Mouse (Mus musculus) hindbrain, embryonic 11.5 days (tissue): Measurements from ENCODE around the gene Pola1. TPM values are rescaled to one million over a fixed set of nuclear protein-coding genes. Genes with fewer than 3 reads are reported as not detected.

Experiments
- ATAC-seq: fragments of 200-750 bp; cut with Nextera tagmentation; 2 replicates; pipeline ENCODE4 v1.8.0; 2017; ENCODE audit warnings: mild to moderate bottlenecking, moderate TSS enrichment, moderate library complexity; ENCODE audit not compliant: low FRiP score
- DNase-seq: peaks from one replicate; pipeline ENCODE4 v3.0.0-alpha.2; 2015; ENCODE audit warnings: low spot score
- H3K27ac ChIP-seq: fragments of 300-500 bp; sonication (generic); 2 replicates; pipeline ENCODE4 v1.5.1; 2014; ENCODE audit warnings: mild to moderate bottlenecking, low read depth, low read length
- H3K27me3 ChIP-seq: fragments of 300-500 bp; sonication (generic); 2 replicates; pipeline ENCODE4 v1.6.1; 2014; ENCODE audit warnings: mild to moderate bottlenecking, low read length, moderate library complexity, mixed read lengths; ENCODE audit not compliant: control insufficient read depth, insufficient read depth
- H3K36me3 ChIP-seq: fragments of 300-500 bp; sonication (generic); 2 replicates; pipeline ENCODE4 v1.6.1; 2014; ENCODE audit warnings: mild to moderate bottlenecking, low read length, moderate library complexity, mixed read lengths; ENCODE audit not compliant: control insufficient read depth, insufficient read depth
- H3K4me1 ChIP-seq: fragments of 300-500 bp; sonication (generic); replicated peaks from 2 replicates; pipeline ENCODE4 v1.6.1; 2014; ENCODE audit warnings: low read length, mixed read lengths; ENCODE audit not compliant: control insufficient read depth, insufficient read depth
- H3K4me2 ChIP-seq: fragments of 300-500 bp; sonication (generic); replicated peaks from 2 replicates; pipeline ENCODE4 v1.6.1; 2014; ENCODE audit warnings: mild to moderate bottlenecking, low read depth, low read length
- H3K4me3 ChIP-seq: fragments of 300-500 bp; sonication (generic); 2 replicates; pipeline ENCODE4 v1.5.1; 2014; ENCODE audit warnings: low read depth, low read length
- H3K9ac ChIP-seq: fragments of 300-500 bp; sonication (generic); 2 replicates; pipeline ENCODE4 v1.6.1; 2014; ENCODE audit warnings: low read depth, low read length
- H3K9me3 ChIP-seq: fragments of 300-500 bp; sonication (generic); 2 replicates; pipeline ENCODE4 v1.6.1; 2016; ENCODE audit warnings: low read length; ENCODE audit not compliant: control insufficient read depth
- WGBS: fragments of 180-500 bp; shearing (Covaris S2); extraction: QIAGEN DNeasy Blood & Tissue Kit; methylation state at CpG from one replicate; pipeline ENCODE4 v1.1.7; 2014; 5-methylcytosine and 5-hydroxymethylcytosine counted together
- polyA plus RNA-seq: library from polyadenylated mRNA; unstranded; fragments of >200 nt; fragmentation: Nextera tagmentation; extraction: Ambion mirVana; gene quantifications from 2 replicates; pipeline ENCODE4 v1.2.1, GENCODE M21; 2014

The Pola1 gene
- polyA plus RNA-seq, 1 experiment from 2014 or later: 21.9 TPM

DNA sequence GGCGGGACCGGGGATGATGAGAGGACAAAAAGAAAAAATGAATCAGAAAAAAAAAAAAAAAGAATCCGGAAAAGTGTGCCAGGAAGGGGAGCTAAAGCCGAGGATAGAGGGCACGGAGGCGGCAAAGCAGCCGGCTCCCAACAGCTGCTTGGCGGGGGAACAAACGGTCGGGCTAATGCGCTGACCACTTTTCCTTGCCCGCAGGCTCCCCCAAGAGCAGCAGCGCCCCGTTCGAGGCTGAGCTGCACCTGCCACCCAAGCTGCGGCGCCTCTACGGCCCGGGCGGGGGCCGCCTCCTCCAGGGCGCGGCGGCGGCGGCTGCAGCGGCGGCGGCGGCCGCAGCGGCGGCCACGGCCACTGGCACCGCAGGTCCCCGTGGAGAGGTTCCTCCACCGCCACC is 343.6 kb downstream of the Pola1 start:
- Histone ChIP-seq H3K9me3 (no peaks in the 10 kb centered on the region), H3K4me2 (peak overlapping the region; percentile 57), H3K27ac (no peak overlapping the region), H3K36me3 (no peaks in the 10 kb centered on the region), H3K4me1 (no peaks in the 10 kb centered on the region), H3K27me3 (peaks cover 73% of the 10 kb centered on the region), H3K9ac (no peak overlapping the region), H3K4me3 (peak overlapping the region; percentile 29)
- 17% methylated on average over 28 of the region's 37 CpGs for WGBS
- ATAC-seq: 0 out of 2 replicates have a peak, but pooled peaks have one; percentile 24
- peak; percentile 29 for DNase-seq

DNA sequence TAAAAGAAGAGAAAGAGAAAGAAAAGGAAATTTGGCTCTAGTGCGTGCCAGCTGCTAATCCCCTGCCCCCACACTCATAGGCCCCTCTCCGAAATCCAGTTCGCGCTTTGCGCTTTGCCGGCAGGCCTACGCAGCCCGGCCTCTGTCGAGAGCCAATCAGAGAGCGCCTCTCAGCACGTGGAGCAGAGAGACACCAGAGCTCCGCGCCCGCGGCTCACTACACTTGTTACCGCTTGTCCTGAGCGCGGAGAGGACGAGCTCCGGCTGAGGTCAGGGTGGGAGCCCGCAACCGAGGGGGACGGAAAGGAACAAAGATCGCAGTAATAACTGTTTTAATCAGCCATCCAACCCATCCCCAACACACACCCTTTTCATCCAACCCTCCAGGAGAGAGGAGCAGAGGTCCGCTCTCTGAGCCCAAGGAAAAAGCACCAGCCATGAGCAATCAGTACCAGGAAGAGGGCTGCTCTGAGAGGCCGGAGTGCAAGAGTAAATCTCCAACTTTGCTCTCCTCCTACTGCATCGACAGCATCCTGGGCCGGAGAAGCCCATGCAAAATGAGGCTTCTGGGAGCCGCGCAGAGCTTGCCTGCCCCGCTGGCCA is 345.6 kb downstream of the Pola1 start, which contains the start of gene Arx:
Gene Arx (plus strand): TSS at position 155 of the 603 bp plus-strand sequence.
- WGBS: 18% methylated on average over 30 of the region's 31 CpGs
- peaks cover 76% of the 10 kb centered on the region for H3K27me3 ChIP-seq
- ATAC-seq: peak; percentile 94
- no peak within 1 kb of the TSS; the same call in 1 of the 2 replicates for H3K4me2 ChIP-seq
- peak; percentile 80 for DNase-seq
- no peak within 1 kb of the TSS for H3K27ac ChIP-seq
- 0 out of 2 replicates have a peak within 1 kb of the TSS, but pooled peaks have one; percentile 12 for H3K4me3 ChIP-seq
- no peaks in the 10 kb centered on the region for H3K4me1 ChIP-seq
- H3K9me3 ChIP-seq: no peaks in the 10 kb centered on the region
- H3K9ac ChIP-seq: no peak within 1 kb of the TSS
- no peaks in the 10 kb centered on the region for H3K36me3 ChIP-seq

DNA sequence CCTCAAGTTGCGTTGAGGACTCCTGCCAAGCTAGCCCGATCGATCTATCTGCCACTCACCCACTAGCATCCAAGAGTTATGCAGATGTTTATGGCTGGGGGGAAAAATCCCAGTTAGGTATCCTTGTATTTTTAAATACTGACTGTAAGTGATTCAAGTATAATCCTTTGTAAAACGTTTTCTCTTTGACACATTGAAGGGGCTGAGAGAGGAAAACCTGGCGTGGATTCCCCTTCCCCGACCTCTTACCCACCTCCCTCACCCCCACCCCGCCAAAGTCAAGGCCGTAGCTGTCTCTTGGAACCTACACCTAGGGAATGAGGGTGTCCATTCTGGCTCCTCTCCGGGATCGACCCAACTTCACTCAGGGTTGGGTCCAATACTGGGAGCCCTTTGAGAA is 346.9 kb downstream of the Pola1 start:
- Histone ChIP-seq H3K4me1 (no peaks in the 10 kb centered on the region), H3K4me3 (no peak overlapping the region), H3K36me3 (no peaks in the 10 kb centered on the region), H3K9me3 (no peaks in the 10 kb centered on the region), H3K27ac (no peak overlapping the region), H3K4me2 (no peak overlapping the region), H3K9ac (no peak overlapping the region), H3K27me3 (peaks cover 73% of the 10 kb centered on the region)
- peak; percentile 34 for DNase-seq
- WGBS: 16% methylated on average over 10 of the region's 10 CpGs
- no peak for ATAC-seq

DNA sequence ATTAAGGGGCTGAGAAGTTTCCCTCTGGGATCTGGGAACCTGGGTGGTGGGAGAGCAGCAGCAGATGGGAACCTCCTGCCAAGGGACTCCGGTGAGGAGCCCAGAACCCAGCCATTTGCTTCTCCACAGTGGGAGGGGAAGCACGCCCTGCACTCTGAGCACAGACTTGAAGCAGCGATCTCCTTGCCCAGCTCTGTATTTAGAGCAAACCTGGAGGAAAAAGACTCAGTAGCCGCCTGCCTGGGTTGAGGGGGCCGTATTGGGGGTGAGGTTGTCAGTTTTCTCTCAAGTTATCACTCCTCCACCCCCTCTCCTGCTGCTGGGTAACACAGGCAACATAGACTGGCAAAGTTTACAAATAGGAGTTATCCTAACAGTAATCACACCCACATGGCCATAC is 350.2 kb downstream of the Pola1 start:
- peaks cover 50% of the 10 kb centered on the region for H3K27me3 ChIP-seq
- no peaks in the 10 kb centered on the region for H3K36me3 ChIP-seq
- WGBS: 13% methylated on average over 5 of the region's 5 CpGs
- H3K4me3 ChIP-seq: 0 out of 2 replicates have a peak overlapping the region, but pooled peaks have one; percentile 2
- no peaks in the 10 kb centered on the region for H3K4me1 ChIP-seq
- DNase-seq (peak; percentile 20), ATAC-seq (no peak)
- no peak overlapping the region for H3K9ac ChIP-seq
- H3K4me2 ChIP-seq: no peak overlapping the region
- H3K27ac ChIP-seq: no peak overlapping the region
- H3K9me3 ChIP-seq: no peaks in the 10 kb centered on the region

DNA sequence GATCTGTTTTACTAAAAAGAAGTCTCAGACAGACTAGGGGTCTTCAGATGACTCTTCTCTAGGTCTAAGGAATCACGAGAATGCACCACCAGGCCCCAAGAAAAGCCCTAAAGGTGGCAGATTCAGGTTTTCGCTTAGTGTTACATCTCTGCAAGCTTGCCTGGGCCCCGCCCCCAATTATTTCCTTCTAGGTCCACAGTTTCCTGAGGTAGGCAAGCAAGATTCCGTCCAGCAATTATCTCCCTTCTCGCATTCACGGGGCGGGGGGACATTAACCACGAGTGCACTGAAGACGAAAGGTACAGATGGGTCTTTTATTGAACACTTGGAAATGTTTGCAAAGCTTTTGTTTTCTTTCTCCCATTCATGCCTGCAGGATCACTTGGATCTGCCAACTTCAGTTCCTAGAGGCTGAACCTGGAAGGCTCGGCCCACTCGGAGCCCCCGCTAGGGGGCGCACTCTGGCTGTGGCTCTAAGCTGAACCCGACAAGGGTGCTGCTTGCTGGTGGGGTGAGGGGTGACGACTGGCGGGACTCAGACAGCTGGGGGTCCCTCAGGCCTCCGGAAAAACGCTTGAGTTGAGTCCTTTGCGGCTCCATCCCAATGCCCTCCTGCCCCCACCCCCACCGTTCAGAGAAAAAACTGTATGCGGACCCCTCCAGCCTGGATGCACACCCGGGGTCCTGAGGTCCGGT is 350.8 kb downstream of the Pola1 start:
- WGBS: 15% methylated on average over 23 of the region's 23 CpGs

DNA sequence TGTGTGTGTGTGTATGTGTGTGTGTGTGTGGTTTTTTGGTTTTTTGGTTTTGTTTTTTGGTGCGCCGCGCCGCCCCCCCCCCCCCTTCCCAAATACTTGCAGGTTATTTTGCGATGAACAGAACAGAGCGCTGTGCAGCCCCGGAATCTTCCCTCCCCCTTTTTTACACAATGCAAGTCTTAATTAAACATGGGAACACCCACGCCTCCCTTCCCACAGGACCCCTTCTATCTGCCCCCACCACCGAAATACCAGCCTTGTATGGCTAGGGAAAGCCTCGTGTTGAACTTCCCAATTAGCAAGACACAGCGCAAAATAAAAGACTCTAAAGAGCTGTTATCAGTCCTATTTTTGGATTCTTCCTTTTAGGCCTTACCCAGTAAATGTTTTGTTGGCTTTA is 352.0 kb downstream of the Pola1 start:
- H3K36me3 ChIP-seq: no peaks in the 10 kb centered on the region
- H3K4me1 ChIP-seq: no peaks in the 10 kb centered on the region
- H3K27me3 ChIP-seq: peaks cover 33% of the 10 kb centered on the region
- H3K27ac ChIP-seq: no peak overlapping the region
- H3K9me3 ChIP-seq: no peaks in the 10 kb centered on the region
- no peak overlapping the region for H3K4me2 ChIP-seq
- ATAC-seq (no peak), DNase-seq (peak; percentile 1)
- WGBS: 35% methylated on average over 5 of the region's 11 CpGs
- no peak overlapping the region for H3K4me3 ChIP-seq
- no peak overlapping the region for H3K9ac ChIP-seq

More for the DNA sequence above, 350.8 kb downstream of the Pola1 start:
- Histone ChIP-seq H3K9ac (no peak overlapping the region), H3K4me1 (no peaks in the 10 kb centered on the region), H3K27me3 (peaks cover 45% of the 10 kb centered on the region), H3K27ac (no peak overlapping the region), H3K9me3 (no peaks in the 10 kb centered on the region), H3K4me2 (no peak overlapping the region; the same call in 1 of the 2 replicates), H3K36me3 (no peaks in the 10 kb centered on the region), H3K4me3 (0 out of 2 replicates have a peak overlapping the region, but pooled peaks have one; percentile 2)
- DNase-seq: peak; percentile 80
- ATAC-seq: peak; percentile 62; the same call in 1 of the 2 replicates

DNA sequence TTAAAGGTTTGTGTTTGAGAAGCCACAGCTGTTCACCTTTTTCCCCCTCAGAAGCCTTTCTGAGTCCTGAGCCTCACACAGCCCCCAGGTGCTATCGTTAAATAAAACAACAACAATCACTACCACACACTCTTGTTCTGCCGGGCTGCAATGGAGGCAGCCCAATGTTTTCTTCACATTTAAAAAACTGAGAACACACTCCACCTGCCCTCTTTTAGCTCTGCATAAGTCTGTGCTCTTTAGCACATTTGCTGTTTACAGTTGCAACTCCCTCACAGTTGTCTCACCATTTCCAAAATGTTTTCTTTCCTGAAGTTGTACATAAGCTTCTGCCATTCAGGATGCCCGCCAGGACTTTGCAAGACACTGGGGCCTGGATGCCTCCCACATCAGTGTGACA is 356.3 kb downstream of the Pola1 start:
- DNase-seq (no peak), ATAC-seq (no peak)
- Histone ChIP-seq H3K36me3 (no peaks in the 10 kb centered on the region), H3K9me3 (no peaks in the 10 kb centered on the region), H3K9ac (no peak overlapping the region), H3K27ac (no peak overlapping the region), H3K27me3 (peaks cover 6% of the 10 kb centered on the region), H3K4me1 (no peaks in the 10 kb centered on the region), H3K4me3 (no peak overlapping the region), H3K4me2 (no peak overlapping the region)
- WGBS: 49% methylated on average over 3 of the region's 3 CpGs
